Mouse (Mus musculus): ENCODE results near the gene Gmps. TPM values are rescaled to one million over a fixed set of nuclear protein-coding genes. Genes with fewer than 3 reads are reported as not detected.

The Gmps gene
- 20.2 TPM for polyA plus RNA-seq (2015; fragmentation: Illumina TruSeq; extraction: RNeasy Lipid Tissue Mini Kit (QIAGEN cat#74804); ENCODE audit: insufficient read depth, low replicate concordance)

GRCm38 (mm10) chr3:63975955-63976908 is at the start of gene Gmps:
Gmps (plus strand) TSS chr3:63976106.

GRCm38 (mm10) chr3:63928878-63929859 is 46.7 kb upstream of the Gmps start, which contains the start of gene E130311K13Rik:
E130311K13Rik (minus strand) TSS chr3:63929472.

GRCm38 (mm10) chr3:63964100-63964921 is 11.6 kb upstream of the Gmps start, which contains the start of gene Slc33a1:
Slc33a1 (minus strand) TSS chr3:63964768.

Other genes starting within 250 kb of the Gmps start
- gene Plch1, start 76.6 kb upstream of the Gmps start, polyA plus RNA-seq (2015; fragmentation: Illumina TruSeq; extraction: RNeasy Lipid Tissue Mini Kit (QIAGEN cat#74804); ENCODE audit: insufficient read depth, low replicate concordance), result 0.19 TPM
- gene E130311K13Rik, start 46.6 kb upstream of the Gmps start, polyA plus RNA-seq (2015; fragmentation: Illumina TruSeq; extraction: RNeasy Lipid Tissue Mini Kit (QIAGEN cat#74804); ENCODE audit: insufficient read depth, low replicate concordance), result 6.4 TPM
- 23.2 TPM for gene Slc33a1, start 11.3 kb upstream of the Gmps start, polyA plus RNA-seq (2015; fragmentation: Illumina TruSeq; extraction: RNeasy Lipid Tissue Mini Kit (QIAGEN cat#74804); ENCODE audit: insufficient read depth, low replicate concordance)
- gene Vmn2r1, start 105.4 kb downstream of the Gmps start, polyA plus RNA-seq (2015; fragmentation: Illumina TruSeq; extraction: RNeasy Lipid Tissue Mini Kit (QIAGEN cat#74804); ENCODE audit: insufficient read depth, low replicate concordance), result 0.03 TPM
- gene Vmn2r2, start 165.8 kb downstream of the Gmps start, polyA plus RNA-seq (2015; fragmentation: Illumina TruSeq; extraction: RNeasy Lipid Tissue Mini Kit (QIAGEN cat#74804); ENCODE audit: insufficient read depth, low replicate concordance), result not detected